Mouse (Mus musculus) liver, embryonic 14.5 days (tissue): Measurements from ENCODE around the gene Vav1.

Source experiments
- CTCF ChIP-seq: IDR thresholded peaks from 2 replicates; pipeline ENCODE4 v1.5.1; 2016; ENCODE audit warnings: antibody characterized with exemption, low read depth, control low read depth
- EP300 ChIP-seq: IDR thresholded peaks from 2 replicates; pipeline ENCODE4 v1.6.1; 2016; ENCODE audit warnings: antibody characterized with exemption, low read depth

GRCm38 (mm10) chr17:57280411-57280810 lies 1.5 kb downstream of the Vav1 start:
- TF ChIP-seq CTCF, result no peak
- no peak for TF ChIP-seq EP300
